Mouse (Mus musculus) G1E (cell line): ENCODE measurements around the gene Fbxo22. TPM values are rescaled to one million over a fixed set of nuclear protein-coding genes. Genes with fewer than 3 reads are reported as not detected.

Experiments used
- ATAC-seq: 2 replicates; pipeline ENCODE4 v1.8.0; 2016; ENCODE audit warnings: mild to moderate bottlenecking; ENCODE audit not compliant: insufficient number of reproducible peaks, poor library complexity, low FRiP score, severe bottlenecking; ENCODE audit errors: extremely low read depth
- DNase-seq: peaks from one replicate; pipeline ENCODE4 v3.0.0; 2012; ENCODE audit warnings: low spot score
- H3K27me3 ChIP-seq: 2 replicates; pipeline ENCODE4 v1.6.1; 2012; ENCODE audit warnings: mild to moderate bottlenecking, low read length, inconsistent platforms; ENCODE audit not compliant: insufficient read depth
- H3K36me3 ChIP-seq: replicated peaks from 2 replicates; pipeline ENCODE3; 2012; ENCODE audit warnings: mild to moderate bottlenecking, inconsistent platforms
- H3K4me1 ChIP-seq: 2 replicates; pipeline ENCODE4 v1.6.1; 2012; ENCODE audit warnings: low read depth, low read length, inconsistent platforms, mixed read lengths; ENCODE audit not compliant: insufficient read depth
- H3K4me3 ChIP-seq: 2 replicates; pipeline ENCODE4 v1.5.1; 2012; ENCODE audit warnings: low read depth, mild to moderate bottlenecking, inconsistent platforms, low read length, moderate library complexity, mixed read lengths
- H3K9me3 ChIP-seq: replicated peaks from 2 replicates; pipeline ENCODE4 v1.6.1; 2012; ENCODE audit warnings: inconsistent platforms
- CTCF ChIP-seq: IDR thresholded peaks from 2 replicates; pipeline ENCODE4 v1.5.1; 2012; ENCODE audit warnings: low read depth, low read length, inconsistent platforms, mixed read lengths
- GATA1 ChIP-seq: IDR thresholded peaks from 2 replicates; pipeline ENCODE4 v1.6.1; 2012; ENCODE audit warnings: borderline replicate concordance, low read length, inconsistent platforms, mixed read lengths
- GATA2 ChIP-seq: IDR thresholded peaks from 2 replicates; pipeline ENCODE4 v1.6.1; 2012; ENCODE audit warnings: low read depth, low read length, inconsistent platforms, borderline replicate concordance
- POLR2AphosphoS5 ChIP-seq: IDR thresholded peaks from 2 replicates; pipeline ENCODE4 v1.6.1; 2012; ENCODE audit warnings: low read depth, low read length, inconsistent platforms; ENCODE audit not compliant: insufficient replicate concordance
- TAL1 ChIP-seq: conservative IDR thresholded peaks from 2 replicates; pipeline ENCODE4 v1.6.1; 2012; ENCODE audit warnings: low read depth, low read length, inconsistent platforms, mixed read lengths
- polyA plus RNA-seq: library from polyadenylated mRNA; stranded (reverse); fragments of >175 nt; gene quantifications from 2 replicates; pipeline ENCODE4 v1.2.3, GENCODE M21; 2012
- total RNA-seq, 2 experiments: library from RNA; stranded (forward) in 1 of 2; stranded (reverse) in 1 of 2; fragments of 200-1000 nt in 1 of 2; fragments of >200 nt in 1 of 2; fragmentation: Nextera tagmentation in 1 of 2; gene quantifications; 2 replicates each; pipeline ENCODE4 v1.2.3; 2014 to 2017

Fbxo22 gene
- total and polyA plus RNA-seq, 3 experiments, result 14.5 to 70.2 (median 60.0) TPM

DNA sequence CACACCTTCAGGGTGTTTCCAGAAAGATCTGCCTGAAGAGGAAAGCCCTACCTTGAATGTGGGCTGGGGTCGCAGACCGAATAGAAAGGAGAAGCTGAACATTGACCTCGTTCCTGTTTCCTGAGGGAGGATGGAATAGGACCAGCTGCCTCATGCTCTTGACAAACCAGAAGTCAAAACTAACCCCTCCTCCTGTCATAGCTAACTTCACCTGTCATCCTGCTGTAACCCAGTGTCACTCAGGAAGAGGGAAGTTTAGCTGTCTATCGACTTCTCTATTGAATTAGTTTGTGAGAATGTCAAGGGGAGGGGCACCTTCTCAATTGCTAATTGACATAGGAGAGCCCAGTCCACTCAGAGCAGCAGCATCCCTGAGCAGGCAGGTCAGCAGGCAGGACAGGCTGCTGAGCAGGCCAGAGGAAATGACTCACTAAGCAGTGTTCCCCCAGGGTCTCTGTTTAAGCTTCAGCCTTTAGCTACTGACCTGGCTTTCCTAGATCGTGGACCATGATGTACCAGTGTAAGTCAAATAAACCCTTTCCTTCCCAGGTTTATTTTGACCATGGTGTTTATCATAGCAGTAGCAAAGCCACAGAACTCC, 63.3 kb downstream of the Fbxo22 start:
- ATAC-seq, result no peak
- no peaks in the 10 kb centered on the region for H3K36me3 ChIP-seq

DNA sequence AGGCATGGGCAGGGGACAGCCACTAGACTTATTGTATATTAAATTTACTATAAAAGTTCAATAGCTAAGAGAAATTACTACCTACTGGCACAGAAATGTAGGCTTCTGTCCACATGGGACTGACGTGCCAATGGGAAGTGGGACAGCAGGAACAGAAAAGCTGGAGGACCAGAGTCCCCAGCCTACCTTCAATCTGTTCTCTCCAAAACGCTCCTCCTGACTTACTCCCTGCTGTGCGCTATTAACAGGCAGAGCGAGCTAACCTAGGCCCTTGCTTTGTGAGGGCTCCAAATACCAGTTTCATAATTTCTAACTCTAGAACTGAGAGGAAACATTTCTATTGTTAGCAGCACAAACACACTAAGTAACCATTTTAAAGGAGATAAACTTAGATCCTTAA, 65.2 kb downstream of the Fbxo22 start:
- ATAC-seq (no peak), DNase-seq (no peak)
- Histone ChIP-seq H3K4me1 (no peaks in the 10 kb centered on the region), H3K9me3 (no peaks in the 10 kb centered on the region), H3K4me3 (no peak overlapping the region), H3K36me3 (no peaks in the 10 kb centered on the region), H3K27me3 (peaks cover 21% of the 10 kb centered on the region)
- no peak for TF ChIP-seq GATA1
- TF ChIP-seq CTCF, result no peak
- TF ChIP-seq GATA2, result no peak

More for the DNA sequence above, 63.3 kb downstream of the Fbxo22 start:
- Histone ChIP-seq H3K27me3 (peaks cover 20% of the 10 kb centered on the region), H3K4me1 (no peaks in the 10 kb centered on the region), H3K4me3 (no peak overlapping the region), H3K9me3 (no peaks in the 10 kb centered on the region)
- TF ChIP-seq GATA2, result no peak
- no peak for TF ChIP-seq CTCF
- TF ChIP-seq TAL1, result no peak
- TF ChIP-seq GATA1, result no peak
- no peak for TF ChIP-seq POLR2AphosphoS5
- no peak for DNase-seq

Other genes with a start within 250 kb of the Fbxo22 start
- 1.4 and 2.9 TPM in 2 replicates for gene Chrna5, start 228.0 kb upstream of the Fbxo22 start, total RNA-seq (2014; fragmentation: Nextera tagmentation)
- gene Chrna5, start 228.0 kb upstream of the Fbxo22 start, total RNA-seq (2017), result 0.33 and 0.76 TPM in 2 replicates
- 0.16 and 0.32 TPM in 2 replicates for gene Chrna5, start 228.0 kb upstream of the Fbxo22 start, polyA plus RNA-seq
- gene Chrna3, start 182.4 kb upstream of the Fbxo22 start, total RNA-seq (2014; fragmentation: Nextera tagmentation), result not detected in 2 replicates
- gene Chrna3, start 182.4 kb upstream of the Fbxo22 start, total RNA-seq (2017), result 0.05 and 0.12 TPM in 2 replicates
- not detected in 2 replicates for gene Chrna3, start 182.4 kb upstream of the Fbxo22 start, polyA plus RNA-seq
- not detected in 2 replicates for gene Chrnb4, start 160.1 kb upstream of the Fbxo22 start, total RNA-seq (2014; fragmentation: Nextera tagmentation)
- 0.06 and 0.22 TPM in 2 replicates for gene Chrnb4, start 160.1 kb upstream of the Fbxo22 start, total RNA-seq (2017)
- gene Chrnb4, start 160.1 kb upstream of the Fbxo22 start, polyA plus RNA-seq, result not detected in 2 replicates
- gene Ube2q2, start 60.1 kb upstream of the Fbxo22 start, total RNA-seq (2014; fragmentation: Nextera tagmentation), result 74.3 and 86.9 TPM in 2 replicates
- 78.4 and 90.6 TPM in 2 replicates for gene Ube2q2, start 60.1 kb upstream of the Fbxo22 start, total RNA-seq (2017)
- 31.6 and 42.3 TPM in 2 replicates for gene Ube2q2, start 60.1 kb upstream of the Fbxo22 start, polyA plus RNA-seq
- not detected in 2 replicates for gene Nrg4, start 117.9 kb downstream of the Fbxo22 start, total RNA-seq (2014; fragmentation: Nextera tagmentation)
- 0.06 and 0.22 TPM in 2 replicates for gene Nrg4, start 117.9 kb downstream of the Fbxo22 start, total RNA-seq (2017)
- not detected in 2 replicates for gene Nrg4, start 117.9 kb downstream of the Fbxo22 start, polyA plus RNA-seq
- not detected in 2 replicates for gene Tmem266, start 118.0 kb downstream of the Fbxo22 start, total RNA-seq (2014; fragmentation: Nextera tagmentation)
- gene Tmem266, start 118.0 kb downstream of the Fbxo22 start, total RNA-seq (2017), result 0.05 and 0.12 TPM in 2 replicates
- gene Tmem266, start 118.0 kb downstream of the Fbxo22 start, polyA plus RNA-seq, result 0.02 TPM in 1 of 2 replicates, not detected in the other